Mouse (Mus musculus) gonadal fat pad, adult 2 months (tissue): ENCODE measurements around the gene Jam3. TPM values are rescaled to one million over a fixed set of nuclear protein-coding genes. Genes with fewer than 3 reads are reported as not detected.

Source experiments
- DNase-seq: peaks from one replicate; pipeline ENCODE4 v3.0.0-alpha.2; 2012; ENCODE audit warnings: low read depth
- polyA plus RNA-seq: library from polyadenylated mRNA; depleted of rRNA; stranded (reverse); fragments of >200 nt; gene quantifications from 2 replicates; pipeline ENCODE4 v1.2.3, GENCODE M21; 2012

The Jam3 gene
- polyA plus RNA-seq, 1 experiment, result 16.2 TPM

- DNase-seq, result no peak
These were observed 43.5 kb downstream of the Jam3 start for GRCm38 (mm10) chr9:27111756-27112155.

GRCm38 (mm10) chr9:27110681-27111080, 44.5 kb downstream of the Jam3 start:
- no peak for DNase-seq

DNA sequence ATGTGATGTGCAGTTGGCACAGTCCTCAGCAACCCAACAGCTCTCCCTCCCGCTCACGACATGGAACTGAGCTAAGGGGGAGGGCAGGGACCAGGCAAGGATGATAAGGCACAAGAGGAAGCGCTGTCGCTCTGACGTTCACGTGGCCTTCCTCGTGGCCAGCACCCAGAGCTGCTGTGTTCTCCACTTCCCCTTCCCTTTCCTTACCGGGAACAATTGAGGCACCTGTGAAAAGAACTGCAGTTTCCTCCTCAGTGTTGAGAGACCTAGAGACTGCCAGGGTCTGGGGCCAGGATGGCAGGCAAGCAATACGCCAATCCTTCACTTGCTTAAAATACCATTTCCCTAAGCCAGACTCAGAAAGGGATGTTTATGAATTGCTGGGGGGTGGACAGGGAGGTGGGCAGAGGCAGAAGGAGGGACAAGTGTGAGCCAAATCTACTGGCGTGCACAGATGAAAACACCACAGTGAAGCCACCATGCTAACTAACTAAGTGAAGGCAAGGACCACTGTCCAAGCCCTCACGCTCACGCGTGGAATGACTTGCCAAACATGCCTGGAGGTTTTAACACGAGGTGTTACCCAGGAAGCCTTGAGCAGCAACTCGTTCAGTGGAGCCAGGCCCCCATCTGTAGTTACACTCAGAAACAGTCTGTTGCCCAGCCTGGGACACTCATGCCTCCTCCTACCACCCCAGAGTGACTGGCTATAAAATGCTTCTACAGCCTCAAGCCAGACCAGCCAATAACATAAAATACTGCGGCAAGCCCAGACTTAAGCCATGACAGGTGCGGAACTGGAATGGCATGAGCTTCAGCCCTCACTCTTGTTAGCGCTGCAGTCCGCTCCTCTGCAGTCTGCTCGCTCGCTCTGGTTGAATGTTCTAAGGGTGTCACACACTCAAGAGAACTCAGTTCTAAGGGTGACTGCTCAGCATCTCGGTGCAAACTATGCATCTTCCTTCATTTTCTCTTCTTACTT, 45.4 kb downstream of the Jam3 start:
- peak; percentile 8 for DNase-seq

GRCm38 (mm10) chr9:27108451-27108850, 46.8 kb downstream of the Jam3 start:
- no peak for DNase-seq

GRCm38 (mm10) chr9:27106081-27106480, 49.1 kb downstream of the Jam3 start:
- no peak for DNase-seq

DNA sequence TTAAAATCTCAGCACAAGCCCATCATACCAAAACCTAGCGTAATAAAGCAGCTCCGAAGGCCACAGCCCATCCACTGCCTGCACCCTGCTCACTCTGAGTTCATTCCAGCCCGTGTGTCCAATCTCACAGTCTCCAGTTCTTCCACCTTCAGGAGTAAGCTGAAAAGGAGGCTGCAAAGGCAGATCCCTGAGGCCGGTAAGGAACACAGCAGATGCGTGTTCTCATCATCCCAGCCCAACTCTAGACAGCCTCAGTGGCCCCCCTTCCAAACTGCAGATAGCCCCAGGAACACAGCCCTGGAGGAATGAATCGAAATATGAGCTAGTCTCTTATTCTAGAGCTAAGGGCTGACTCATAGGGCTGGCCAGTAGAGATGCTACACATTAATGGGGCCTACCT, 53.8 kb downstream of the Jam3 start:
- DNase-seq, result no peak

DNA sequence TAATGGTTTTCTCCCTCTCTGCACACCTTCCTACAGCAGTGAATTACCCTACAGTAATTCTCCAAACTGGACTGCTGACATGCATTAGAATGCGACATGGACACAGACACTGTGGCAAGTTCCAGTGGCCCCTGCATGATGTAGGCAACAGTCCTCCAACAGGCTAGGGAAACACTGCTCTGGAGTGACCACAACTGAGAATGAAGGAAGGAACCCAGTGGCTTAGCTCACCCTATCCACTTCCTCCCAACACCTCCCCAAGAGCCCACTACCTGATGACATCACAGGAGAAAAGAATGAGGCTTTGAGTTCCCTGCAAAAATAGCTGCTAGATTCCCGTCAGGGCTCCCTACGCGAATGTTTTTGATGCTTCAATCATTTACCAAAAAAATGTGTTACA, 55.7 kb downstream of the Jam3 start:
- no peak for DNase-seq

DNA sequence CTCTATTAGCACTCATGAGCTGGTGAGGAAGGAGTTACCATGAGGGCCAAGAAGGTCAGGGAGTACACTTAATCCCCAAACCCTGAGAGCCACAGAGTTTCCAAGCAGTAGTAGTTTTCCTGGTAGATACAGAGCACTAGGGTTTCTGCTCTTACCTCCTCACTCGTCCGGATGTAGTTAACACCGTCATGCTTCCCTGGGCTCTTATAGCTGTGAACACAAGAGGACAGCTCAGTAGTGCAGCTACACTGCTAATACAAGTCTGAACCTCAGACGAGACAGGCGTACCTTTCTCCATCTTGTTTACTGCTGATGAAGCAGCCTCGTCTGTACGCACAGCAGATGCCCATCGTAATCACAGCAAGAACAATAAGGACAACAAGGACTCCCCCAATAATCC, 56.7 kb downstream of the Jam3 start:
- DNase-seq, result no peak

GRCm38 (mm10) chr9:27098092-27098491, 57.1 kb downstream of the Jam3 start:
- DNase-seq, result no peak

DNA sequence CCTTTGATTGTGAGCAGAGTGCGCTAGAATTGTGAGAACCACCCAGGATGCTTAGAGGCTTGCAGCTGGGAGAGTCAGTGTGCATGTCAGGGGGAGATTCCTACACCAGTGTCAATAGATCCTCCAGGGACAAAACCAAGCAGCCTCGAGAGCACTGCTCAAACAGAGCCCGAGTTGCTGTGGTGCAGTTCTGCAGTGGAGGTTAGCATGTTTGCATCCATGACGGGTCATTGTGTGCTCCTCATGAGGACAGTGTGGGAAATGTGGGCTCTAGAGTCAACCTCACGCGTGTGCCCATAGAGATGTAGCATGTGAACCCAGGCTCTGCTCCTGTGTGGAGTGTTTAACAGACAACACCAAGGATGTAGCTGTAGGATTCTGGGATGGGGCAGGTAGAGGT, 62.3 kb downstream of the Jam3 start:
- no peak for DNase-seq

- no peak for DNase-seq
These were observed 64.1 kb downstream of the Jam3 start for GRCm38 (mm10) chr9:27090801-27091775.

GRCm38 (mm10) chr9:27090134-27090533, 65.1 kb downstream of the Jam3 start:
- DNase-seq, result no peak

GRCm38 (mm10) chr9:27087402-27087801, 67.8 kb downstream of the Jam3 start:
- DNase-seq, result no peak

- DNase-seq, result no peak
These were observed 69.0 kb downstream of the Jam3 start for GRCm38 (mm10) chr9:27086256-27086655.

GRCm38 (mm10) chr9:27075812-27076211, 79.4 kb downstream of the Jam3 start:
- no peak for DNase-seq

GRCm38 (mm10) chr9:27074677-27075076, 80.5 kb downstream of the Jam3 start:
- no peak for DNase-seq

DNA sequence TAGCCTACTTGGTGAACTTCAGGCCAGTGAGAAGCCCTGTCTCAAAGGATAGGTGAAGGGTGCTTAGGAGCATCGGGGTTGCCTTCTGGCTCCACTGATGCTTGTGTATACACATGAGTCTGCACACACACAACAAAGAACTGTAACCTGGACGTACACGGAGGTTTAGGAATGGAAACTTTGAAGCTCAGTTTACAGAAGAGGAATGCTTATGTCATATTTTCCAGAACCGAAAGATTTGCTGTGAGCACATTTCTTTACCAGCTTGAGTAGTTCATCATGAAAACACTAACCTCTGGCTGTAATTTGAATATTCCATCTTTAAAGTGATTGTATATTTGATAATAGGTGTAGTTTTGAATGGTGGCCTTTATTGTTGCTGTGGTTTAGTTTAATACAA, 84.3 kb downstream of the Jam3 start:
- no peak for DNase-seq

DNA sequence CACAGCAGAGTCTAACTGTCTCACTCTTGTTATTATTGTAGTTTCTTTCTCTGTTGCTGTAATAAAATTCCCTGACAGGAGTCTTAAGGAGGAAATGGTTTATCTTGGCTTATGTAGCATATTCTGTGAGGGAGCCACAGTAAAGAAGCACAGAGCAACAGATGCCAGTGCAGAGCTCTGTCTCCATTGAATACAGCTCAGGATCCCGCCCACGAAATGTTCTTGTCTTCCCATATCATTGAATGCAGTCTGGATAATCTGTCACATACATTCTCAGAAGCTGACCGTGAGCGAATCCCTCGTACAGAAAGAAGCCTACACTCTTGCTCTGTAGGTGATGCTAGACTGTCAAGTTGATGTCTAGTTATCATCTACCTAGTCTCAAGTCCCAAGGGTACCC, 96.9 kb downstream of the Jam3 start:
- DNase-seq, result no peak

- no peak for DNase-seq
These were observed 105.7 kb downstream of the Jam3 start for GRCm38 (mm10) chr9:27049492-27049891.
